Mouse (Mus musculus): ENCODE data around the gene Cdkl3. TPM values are rescaled to one million over a fixed set of nuclear protein-coding genes. Genes with fewer than 3 reads are reported as not detected.

The Cdkl3 gene
- 10 to 100 TPM in 1 of 2 experiments, 1 to 10 TPM in 1; 9.1 to 11.7 TPM for total RNA-seq (2021)

DNA sequence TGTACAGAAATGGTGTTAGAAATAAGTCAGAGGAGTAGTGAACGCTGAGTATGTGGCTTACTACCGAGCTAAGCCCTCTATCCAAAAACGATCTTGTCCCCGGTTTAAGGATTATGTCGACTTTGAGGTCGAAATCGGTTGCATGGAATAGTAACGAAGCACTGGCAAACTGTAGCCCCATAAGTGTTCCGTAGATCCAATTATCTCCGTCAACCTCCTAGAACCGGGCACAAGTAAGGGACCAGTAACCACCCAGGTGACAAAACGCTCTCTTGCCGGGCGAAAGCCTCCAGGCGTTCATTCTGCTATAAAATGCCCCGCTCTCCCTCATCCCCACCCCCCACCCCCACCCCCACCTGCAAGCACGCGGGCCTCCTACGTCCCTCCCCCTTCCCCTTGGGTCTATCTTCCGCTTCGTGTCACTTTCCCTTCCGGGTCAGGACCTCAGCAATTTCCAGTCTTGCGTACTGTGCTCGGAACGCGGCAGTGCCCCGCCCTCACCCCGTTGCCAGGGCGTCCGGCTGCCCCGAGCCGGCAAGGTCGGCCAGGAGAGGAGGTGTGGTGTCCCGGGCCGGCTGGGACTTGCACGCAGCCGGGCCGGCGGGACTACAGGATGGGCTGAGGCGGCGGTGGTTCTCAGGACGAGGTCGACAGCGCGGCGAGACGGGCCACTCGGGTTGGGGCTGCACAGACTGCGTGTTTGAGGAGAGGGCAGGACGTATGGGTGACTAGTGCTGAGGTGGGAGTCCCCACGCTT, at the start of gene Cdkl3:
Gene Cdkl3 (plus strand): TSS at position 450 of the 757 bp plus-strand sequence.
- peak; percentile 96 for DNase-seq

GRCm38 (mm10) chr11:51956112-51956511, 47.9 kb upstream of the Cdkl3 start:
- DNase-seq = no peak

DNA sequence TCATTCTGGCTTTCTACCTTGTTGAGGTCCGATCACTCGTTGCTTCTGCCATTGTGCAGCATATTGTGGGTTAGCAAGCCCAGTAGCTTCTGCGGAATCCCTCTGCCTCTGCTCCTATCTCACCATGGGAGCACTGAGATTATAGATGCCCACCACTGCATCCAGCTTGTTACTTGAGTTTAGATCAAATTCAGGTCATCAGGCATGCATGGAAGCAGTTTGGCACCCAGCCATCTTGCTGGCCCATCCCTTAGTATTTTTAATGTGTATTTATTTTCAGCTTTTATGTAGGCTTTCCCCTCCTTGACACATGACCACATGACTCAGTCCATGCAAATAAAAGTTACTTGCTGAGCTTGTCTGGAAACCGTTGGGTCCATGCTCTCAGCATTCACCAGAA, 46.3 kb upstream of the Cdkl3 start:
- DNase-seq = no peak

DNA sequence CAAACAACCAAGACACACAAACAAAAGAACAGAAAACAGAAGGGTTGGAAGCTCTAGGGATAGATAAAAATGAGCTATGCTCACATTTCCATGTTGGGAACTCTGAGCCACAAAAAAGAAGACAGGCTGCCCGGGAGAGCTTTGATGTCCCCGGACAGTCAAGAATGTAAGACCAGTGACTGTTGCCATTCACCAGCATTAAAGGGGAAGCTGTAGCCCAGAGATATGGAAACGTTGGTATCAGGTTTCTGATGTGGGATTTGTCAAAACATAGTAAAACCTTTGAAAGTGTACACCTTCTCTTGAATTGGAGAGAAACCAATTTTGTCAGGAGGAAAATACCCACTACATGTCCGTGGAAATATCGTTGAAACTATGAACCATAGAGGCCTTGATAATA, 44.5 kb upstream of the Cdkl3 start:
- DNase-seq = no peak

DNA sequence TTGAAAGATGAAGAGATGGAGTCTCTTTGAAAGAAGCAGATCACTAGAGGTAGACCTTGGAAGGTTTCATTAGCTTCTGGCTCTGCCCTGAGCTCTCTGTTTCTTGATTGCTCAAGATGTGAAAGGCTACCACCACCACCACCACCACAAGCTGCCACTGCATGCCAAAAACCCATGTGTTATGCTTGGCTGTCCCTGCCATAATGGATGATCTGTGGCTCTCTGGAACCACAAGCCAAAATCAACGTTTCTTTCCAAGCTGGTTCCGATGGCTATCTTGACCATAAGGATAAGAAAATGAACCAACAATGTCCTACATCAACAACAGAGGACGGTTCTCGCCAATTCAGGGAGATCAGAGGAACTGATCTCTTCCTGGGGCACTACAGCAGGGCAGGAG, 44.0 kb upstream of the Cdkl3 start:
- DNase-seq = no peak

DNA sequence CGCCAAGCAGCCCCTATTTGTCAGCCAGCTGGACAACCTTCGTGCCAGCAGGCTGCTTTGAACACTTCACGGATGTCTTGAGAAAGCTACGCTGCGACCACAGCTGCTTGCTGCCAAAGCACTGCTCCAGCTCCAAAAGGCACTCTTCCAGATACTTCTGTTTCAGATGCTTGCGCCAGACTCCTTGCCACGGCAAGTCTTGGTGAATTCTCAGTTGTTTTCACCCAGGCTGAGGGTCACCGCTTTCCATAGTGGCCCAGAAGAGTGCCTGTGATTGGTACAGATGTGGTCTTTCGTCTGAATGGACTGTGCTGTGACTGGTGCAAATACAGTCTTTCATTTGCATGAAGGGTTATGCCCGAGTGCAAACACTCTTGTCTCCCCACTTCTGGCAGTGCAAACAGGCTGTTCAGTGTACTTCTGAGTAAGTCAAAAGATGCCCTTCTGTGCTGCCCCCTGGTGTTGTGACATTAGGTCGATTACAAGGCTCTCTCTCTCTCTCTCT, 43.0 kb upstream of the Cdkl3 start:
- no peak for DNase-seq

GRCm38 (mm10) chr11:51961761-51962160, 42.3 kb upstream of the Cdkl3 start:
- DNase-seq = no peak

DNA sequence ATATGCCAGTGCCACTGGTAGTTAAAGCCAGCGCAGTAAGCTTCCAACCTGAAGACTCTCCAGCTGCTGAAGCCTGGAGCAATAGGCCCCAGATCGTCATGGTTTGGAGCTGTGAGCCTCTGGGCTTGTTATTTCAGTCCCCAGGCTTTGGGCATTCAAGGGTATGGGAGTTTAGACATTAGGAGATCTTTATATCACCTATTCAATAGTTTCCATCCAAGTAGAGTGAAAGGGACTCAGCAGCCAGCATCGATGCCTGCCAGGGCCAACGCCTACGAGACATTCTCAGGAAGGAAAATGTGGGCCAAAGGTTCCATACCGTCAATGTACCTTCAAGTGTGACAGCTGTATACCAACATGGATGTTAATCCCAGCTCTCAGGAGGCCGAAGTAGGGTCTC, 41.7 kb upstream of the Cdkl3 start:
- DNase-seq = no peak

DNA sequence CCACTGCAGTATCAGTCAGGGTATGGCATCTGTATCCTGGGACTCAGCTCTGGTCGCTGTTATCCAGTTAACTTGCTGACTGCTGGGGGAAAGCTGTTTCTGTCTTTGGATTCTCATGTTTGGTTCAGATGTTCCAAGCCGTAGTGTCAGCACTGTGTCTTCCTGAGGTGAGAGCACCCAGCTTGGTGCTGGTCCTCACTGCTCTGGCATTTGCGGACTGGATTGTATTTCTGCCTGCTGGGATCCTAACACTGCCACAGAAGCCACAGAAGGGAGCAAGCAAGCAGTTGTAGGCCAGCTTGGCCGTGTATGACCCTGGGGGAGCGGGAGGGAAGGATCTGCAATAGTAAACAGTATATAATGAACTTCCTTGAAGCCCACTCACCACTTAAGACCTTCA, 37.4 kb upstream of the Cdkl3 start:
- DNase-seq = no peak

DNA sequence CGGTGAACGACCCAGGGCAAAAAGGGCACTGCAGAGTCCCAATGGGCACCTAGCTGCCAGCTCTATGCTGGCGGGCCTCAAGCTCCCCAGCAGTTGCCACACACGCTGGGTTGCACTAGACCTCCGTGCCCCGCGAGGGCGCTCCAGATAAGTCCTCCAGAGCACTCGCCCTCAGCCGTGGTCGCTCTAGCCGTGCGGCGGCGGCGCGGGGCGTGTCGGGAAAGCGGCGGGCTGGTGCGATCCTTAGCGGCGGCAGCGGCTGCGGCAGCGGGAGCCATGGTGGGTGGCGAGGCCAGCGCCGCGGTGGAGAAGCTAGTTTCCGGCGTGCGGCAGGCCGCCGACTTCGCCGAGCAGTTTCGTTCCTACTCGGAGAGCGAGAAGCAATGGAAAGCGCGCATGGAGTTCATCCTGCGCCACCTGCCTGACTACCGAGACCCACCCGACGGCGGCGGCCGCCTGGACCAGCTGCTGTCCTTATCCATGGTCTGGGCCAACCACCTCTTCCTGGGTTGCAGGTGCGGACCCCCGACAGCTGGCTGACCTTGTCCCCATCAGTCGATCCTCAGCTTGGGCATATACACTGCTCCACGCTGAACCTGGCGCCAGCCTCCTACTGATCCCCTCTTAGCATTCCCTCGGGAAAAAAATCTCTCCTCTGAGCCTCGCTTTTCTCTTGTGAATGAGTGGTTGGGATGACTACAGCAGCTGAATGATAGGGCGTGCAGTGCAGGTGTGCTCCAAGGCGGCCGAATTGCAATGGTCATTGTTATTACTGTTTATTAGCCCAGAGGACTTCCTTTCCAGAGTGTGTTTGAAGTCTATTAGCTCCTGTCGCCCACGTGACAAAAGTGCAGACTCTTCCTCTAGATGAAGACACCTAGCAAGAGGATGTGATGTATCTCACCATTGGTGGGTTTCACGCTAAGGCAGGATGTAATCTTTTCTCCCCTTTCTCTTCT, 36.3 kb upstream of the Cdkl3 start, which contains the start of gene Cdkn2aipnl:
Gene Cdkn2aipnl (plus strand): TSS at position 219 of the 959 bp plus-strand sequence.
- DNase-seq = peak; percentile 97

GRCm38 (mm10) chr11:51968896-51969295, 35.1 kb upstream of the Cdkl3 start:
- DNase-seq = no peak

DNA sequence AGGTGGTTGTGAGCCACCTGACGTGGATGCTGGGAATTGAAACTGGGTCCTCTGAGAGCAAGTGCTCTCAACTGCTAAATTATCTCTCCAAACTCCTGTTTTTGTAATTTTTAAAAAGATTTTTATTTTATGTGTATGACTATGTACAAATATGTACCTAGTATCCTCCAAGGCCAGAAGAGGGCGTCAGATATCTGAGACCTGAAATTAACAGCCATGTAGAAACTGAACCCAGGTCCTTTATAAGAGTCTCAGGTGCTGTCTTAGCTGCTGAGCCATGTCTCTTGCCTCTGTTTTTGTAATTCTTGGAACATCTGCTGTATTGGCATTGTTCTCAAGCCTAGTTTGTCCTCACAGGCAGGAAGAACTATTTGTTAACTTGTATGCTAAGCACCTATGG, 34.5 kb upstream of the Cdkl3 start:
- DNase-seq = no peak

- DNase-seq = no peak
Observed at GRCm38 (mm10) chr11:51971644-51972043, 32.4 kb upstream of the Cdkl3 start.

DNA sequence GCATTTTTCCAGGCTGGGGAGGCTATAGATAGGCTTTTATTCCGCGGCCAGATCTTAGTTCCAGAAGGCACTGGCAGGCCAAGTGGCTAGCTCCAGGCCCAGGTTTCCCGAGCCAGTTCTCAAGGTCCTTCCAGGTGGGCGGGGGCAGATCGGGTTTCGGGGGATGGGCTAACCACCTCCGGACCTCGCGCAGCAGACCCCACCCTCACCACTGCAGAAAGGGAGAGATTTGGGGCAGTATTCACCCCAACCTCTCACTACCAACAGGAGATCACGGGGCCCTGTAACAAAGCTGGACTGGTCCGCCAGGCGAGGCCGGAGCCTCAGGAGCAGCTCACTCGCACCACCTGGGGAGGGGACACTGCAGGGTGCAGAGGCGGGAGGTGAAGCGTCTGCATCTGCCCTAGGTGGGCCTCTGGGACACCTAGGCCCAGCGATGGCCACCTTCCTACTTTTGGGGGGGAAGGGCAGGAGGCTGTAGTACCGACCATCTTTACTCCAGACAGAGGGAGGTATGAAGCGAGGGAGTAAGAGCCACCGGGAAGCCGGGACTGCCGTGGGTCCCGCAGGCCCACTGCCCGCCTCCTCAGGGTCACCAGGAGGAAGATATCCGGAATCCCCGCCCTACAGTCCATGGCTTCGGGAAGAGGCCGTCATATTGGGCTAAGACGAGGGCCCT, 4.3 kb upstream of the Cdkl3 start:
- DNase-seq = peak; percentile 74

DNA sequence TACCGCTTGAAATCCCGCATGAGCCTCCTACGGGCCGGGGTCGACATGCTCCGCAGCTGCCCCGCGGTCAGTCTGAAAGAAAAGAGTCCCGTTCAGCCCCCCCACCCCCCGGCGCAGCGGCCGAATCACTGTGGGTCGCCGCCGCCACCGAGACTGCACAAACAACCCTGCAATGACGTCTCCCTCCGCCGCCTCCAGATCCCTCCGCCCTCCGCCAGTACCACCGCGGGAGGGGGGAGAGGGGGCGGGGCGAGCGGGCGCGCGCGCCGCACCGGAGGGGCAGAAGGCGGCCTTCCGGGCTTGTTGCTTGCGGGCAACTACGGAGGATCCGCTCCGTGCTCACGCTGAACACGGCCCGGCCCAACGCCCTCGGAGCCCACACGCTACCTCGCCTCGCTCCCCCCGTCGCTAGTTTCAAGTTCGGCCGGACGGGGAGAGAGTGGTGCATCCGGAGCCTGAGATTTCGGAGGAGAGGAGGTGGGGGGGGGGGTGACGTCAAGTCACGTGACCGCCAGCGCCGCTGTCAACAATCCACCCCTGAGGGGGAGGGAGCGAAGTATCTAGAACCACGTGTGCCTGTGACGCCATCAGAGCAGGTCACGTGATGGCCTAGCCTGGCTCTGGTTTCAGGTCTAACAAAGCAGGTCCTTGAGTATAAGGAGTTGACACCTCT, 3.6 kb upstream of the Cdkl3 start, which contains the start of gene Ube2b:
Gene Ube2b (minus strand): TSS at position 473 of the 673 bp plus-strand sequence.
- DNase-seq = peak; percentile 96

- no peak for DNase-seq
Observed at GRCm38 (mm10) chr11:52001341-52001740, 2.7 kb upstream of the Cdkl3 start.

DNA sequence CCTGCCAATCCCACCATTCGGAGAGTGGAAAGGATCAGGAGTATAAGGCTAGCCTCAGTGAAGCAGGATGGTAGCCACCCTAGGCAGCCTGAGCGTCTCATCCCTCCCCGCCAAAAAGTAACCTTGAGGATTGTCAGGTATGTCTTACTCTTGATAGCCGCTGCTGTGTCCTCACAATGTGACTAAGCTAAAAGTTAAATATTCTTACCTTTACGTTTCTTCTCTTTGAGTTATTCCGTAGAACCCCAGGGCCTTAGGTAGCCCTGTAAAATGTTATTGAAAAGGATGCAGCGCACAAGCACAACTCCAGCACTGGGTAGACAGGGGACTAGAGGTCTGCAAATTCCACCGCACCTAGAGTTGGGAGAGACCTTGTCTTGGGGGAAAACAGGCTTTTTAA, 2.2 kb upstream of the Cdkl3 start:
- DNase-seq = no peak

DNA sequence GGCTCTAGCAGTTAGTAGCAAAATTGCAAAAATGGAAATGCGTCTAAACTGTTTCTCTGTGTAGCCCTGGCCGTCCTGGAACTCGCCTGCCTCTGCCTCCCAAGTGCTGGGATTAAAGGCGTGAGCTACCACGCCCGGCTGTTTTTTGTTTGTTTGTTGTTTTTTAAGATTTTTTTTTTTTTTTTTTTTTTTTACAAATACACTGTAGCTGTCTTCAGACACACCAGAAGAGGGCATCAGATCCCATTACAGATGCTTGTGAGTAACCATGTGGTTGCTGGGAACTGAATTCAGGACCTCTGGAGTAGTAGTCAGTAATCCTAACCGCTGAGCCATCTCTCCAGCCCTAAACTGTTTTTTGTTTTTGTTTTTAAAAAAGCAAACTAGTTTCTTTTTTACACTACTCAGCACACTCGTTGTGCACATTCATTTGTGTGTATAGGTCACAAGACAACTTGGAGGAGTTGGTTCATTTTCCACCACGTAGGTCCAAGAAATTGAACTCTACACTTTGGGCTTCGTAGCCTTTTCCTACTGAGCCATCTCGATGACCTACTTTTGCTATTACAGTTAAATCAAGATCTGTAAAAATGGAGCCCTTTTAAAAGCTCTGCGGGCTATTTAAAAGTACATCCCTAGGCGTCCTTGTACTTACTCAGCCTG, 1.0 kb upstream of the Cdkl3 start:
- no peak for DNase-seq

DNA sequence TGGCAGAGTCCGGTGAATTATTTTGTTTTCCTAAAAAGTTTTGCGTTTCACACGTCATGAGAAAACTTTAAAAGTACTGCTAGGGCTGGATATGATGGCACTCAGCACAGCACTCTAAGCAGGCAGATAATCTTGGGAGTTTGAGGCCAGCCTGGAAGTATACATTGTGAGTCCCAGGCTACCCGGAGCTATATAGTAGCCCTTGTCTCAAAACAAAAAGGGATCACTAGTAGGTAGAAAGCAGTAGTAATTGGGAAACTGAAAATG, 583 bp upstream of the Cdkl3 start:
- DNase-seq = no peak

- DNase-seq = no peak
Observed at GRCm38 (mm10) chr11:52005586-52005985, 1.6 kb downstream of the Cdkl3 start.

DNA sequence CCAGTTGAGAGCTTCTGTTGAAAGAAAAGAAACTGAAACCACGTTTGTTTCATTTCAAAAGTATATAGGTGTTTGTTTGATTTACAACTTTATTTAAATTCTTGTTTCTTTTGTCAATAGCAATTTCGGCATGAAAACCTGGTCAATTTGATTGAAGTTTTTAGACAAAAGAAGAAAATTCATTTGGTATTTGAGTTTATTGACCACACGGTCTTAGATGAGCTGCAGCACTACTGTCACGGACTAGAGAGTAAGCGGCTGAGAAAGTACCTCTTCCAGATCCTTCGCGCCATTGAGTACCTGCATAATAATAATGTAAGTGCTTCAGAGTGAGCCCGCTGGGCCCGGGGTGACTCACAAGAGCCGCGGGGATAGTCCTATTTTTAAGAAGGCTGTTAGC, 7.0 kb downstream of the Cdkl3 start:
- no peak for DNase-seq

DNA sequence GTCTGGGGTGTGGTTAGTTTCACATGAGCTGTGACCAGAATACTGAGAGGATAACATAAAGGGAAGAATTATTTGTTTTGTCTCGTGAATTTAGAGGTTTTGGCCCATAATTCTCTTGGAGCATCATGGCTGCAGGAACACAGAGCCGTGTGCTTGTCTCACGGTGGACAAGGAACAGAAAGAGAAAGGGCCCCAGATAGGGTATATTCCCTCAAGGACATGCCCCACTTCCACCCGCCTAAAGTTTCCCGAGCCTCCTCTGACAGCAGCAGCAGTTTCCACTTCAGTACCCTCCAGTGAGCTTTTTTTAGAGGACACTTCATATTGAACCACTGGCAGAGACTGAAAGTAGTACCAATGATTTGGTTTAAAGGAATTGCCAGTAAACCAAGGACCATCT, 7.5 kb downstream of the Cdkl3 start:
- DNase-seq = no peak

Measured in heart, postnatal 4 days (tissue).